9 mouse cellular contexts compared by ENCODE assay signal in genomic region chr3:20520738-20521137, GRCm38 (mm10).
DNase-seq lines count a peak whose midpoint lies in the region; ATAC-seq and TF ChIP-seq lines count a peak whose summit lies in the region.
"Had no signal": no experiment of that assay in that cellular context is flagged by ENCODE, and none has a peak within 500 bp of the region (broad histone marks: within the 10 kb centered on the region; RNA-seq: fewer than 3 reads in every experiment).

No protein-coding gene starts in this region.

- WGBS in limb, embryonic 14.5 days, result 39% methylated on average over 6 of the region's 6 CpGs

- no peak overlapping the region for H3K27ac ChIP-seq in limb, embryonic 14.5 days (replicated peaks; ENCODE audit: low read depth, low read length)
- H3K27ac ChIP-seq: stomach, embryonic 15.5 days had no signal

- H3K9me3 ChIP-seq in limb, embryonic 14.5 days (ENCODE audit: control insufficient read depth, low read length), result no peaks in the 10 kb centered on the region
- H3K9me3 ChIP-seq: stomach, embryonic 15.5 days had no signal

- H3K36me3 ChIP-seq in limb, embryonic 14.5 days (ENCODE audit: control insufficient read depth, insufficient read depth, low read length), result no peaks in the 10 kb centered on the region
- H3K36me3 ChIP-seq: stomach, embryonic 15.5 days had no signal

- no peaks in the 10 kb centered on the region for H3K4me1 ChIP-seq in limb, embryonic 14.5 days (ENCODE audit: control insufficient read depth, insufficient read depth, low read length)
- H3K4me1 ChIP-seq: stomach, embryonic 15.5 days had no signal

- no peaks in the 10 kb centered on the region for H3K27me3 ChIP-seq in limb, embryonic 14.5 days (ENCODE audit: control insufficient read depth, insufficient read depth, low read length)
- H3K27me3 ChIP-seq: stomach, embryonic 15.5 days had no signal

- DNase-seq in heart, postnatal 4 days, result peak; percentile 42
- DNase-seq in heart, adult 9 months (ENCODE audit: low spot score in 2 of 2), result no peak
- DNase-seq in right cerebral cortex, postnatal 14 days, result peak; percentile 8
- no peak for DNase-seq in right cerebral cortex, postnatal 25 days
- peak; percentile 2 for DNase-seq in c-Kit-positive CD71-positive TER-119-negative erythroid progenitor cells, embryonic 14.5 days (ENCODE audit: low read depth)
- DNase-seq in limb, embryonic 14.5 days (ENCODE audit: low spot score), result peak; percentile 69
- no peak for DNase-seq in gastrocnemius, postnatal 14 days

- no peak for TF ChIP-seq POLR2A in limb, embryonic 14.5 days (IDR thresholded peaks at IDR 0.05; ENCODE audit: borderline replicate concordance, extremely low read depth, insufficient read depth, insufficient read length)

- no peak overlapping the region for H3K4me3 ChIP-seq in limb, embryonic 14.5 days (replicated peaks; ENCODE audit: low read length)
- H3K4me3 ChIP-seq: stomach, embryonic 15.5 days had no signal

- intact Hi-C loops in gastrocnemius, postnatal 14 days (cut with DNase I; ENCODE audit: low total_unique reads), result no loop called here

- no peak overlapping the region for H3K9ac ChIP-seq in limb, embryonic 14.5 days (ENCODE audit: low read depth, low read length, severe bottlenecking)
- H3K9ac ChIP-seq: stomach, embryonic 15.5 days had no signal

- no peak for ATAC-seq in limb, embryonic 14.5 days (ENCODE audit: low FRiP score, low read depth)
- ATAC-seq in megakaryocyte, adult 5-6 weeks (ENCODE audit: poor library complexity, severe bottlenecking), result no peak

- no peak overlapping the region for H3K4me2 ChIP-seq in limb, embryonic 14.5 days (replicated peaks; ENCODE audit: low read depth, low read length, severe bottlenecking)
- H3K4me2 ChIP-seq: stomach, embryonic 15.5 days had no signal

Comparison
In these comparisons a context has a peak if more than half of its experiments do, and no peak if none do; other contexts are left out.
1. DNase-seq: peak in heart, postnatal 4 days (single experiment), right cerebral cortex, postnatal 14 days (single experiment), c-Kit-positive CD71-positive TER-119-negative erythroid progenitor cells, embryonic 14.5 days (single experiment) and limb, embryonic 14.5 days (single experiment); none in heart, adult 9 months (0 of 2), right cerebral cortex, postnatal 25 days (single experiment) and gastrocnemius, postnatal 14 days (single experiment).